Mouse (Mus musculus) neural tube, embryonic 14.5 days (tissue): ENCODE data around the gene Clec1a. TPM values are rescaled to one million over a fixed set of nuclear protein-coding genes. Genes with fewer than 3 reads are reported as not detected.

Experiments
- ATAC-seq: fragments of 200-750 bp; cut with Nextera tagmentation; 2 replicates; pipeline ENCODE4 v1.8.0; 2017; ENCODE audit warnings: low read depth, mild to moderate bottlenecking, moderate TSS enrichment, moderate library complexity
- H3K27ac ChIP-seq: fragments of 300-500 bp; sonication (generic); 2 replicates; pipeline ENCODE4 v1.5.1; 2014; ENCODE audit warnings: low read depth, mild to moderate bottlenecking, control low read depth, low read length, moderate library complexity, mixed read lengths
- H3K27me3 ChIP-seq: fragments of 300-500 bp; sonication (generic); 2 replicates; pipeline ENCODE4 v1.6.1; 2014; ENCODE audit warnings: low read length; ENCODE audit not compliant: control insufficient read depth, insufficient read depth
- H3K36me3 ChIP-seq: fragments of 300-500 bp; sonication (generic); 2 replicates; pipeline ENCODE4 v1.6.1; 2014; ENCODE audit warnings: low read length, mixed read lengths; ENCODE audit not compliant: control insufficient read depth, insufficient read depth
- H3K4me1 ChIP-seq: fragments of 300-500 bp; sonication (generic); 2 replicates; pipeline ENCODE4 v1.6.1; 2014; ENCODE audit warnings: low read length; ENCODE audit not compliant: control insufficient read depth, insufficient read depth
- H3K4me2 ChIP-seq: fragments of 300-500 bp; sonication (generic); 2 replicates; pipeline ENCODE4 v1.6.1; 2014; ENCODE audit warnings: mild to moderate bottlenecking, low read depth, low read length, control low read depth
- H3K4me3 ChIP-seq: fragments of 300-500 bp; sonication (generic); 2 replicates; pipeline ENCODE4 v1.5.1; 2014; ENCODE audit warnings: low read depth, low read length, control low read depth, mixed read lengths
- H3K9ac ChIP-seq: fragments of 300-500 bp; sonication (generic); replicated peaks from 2 replicates; pipeline ENCODE4 v1.6.1; 2014; ENCODE audit warnings: low read depth, mild to moderate bottlenecking, control low read depth, low read length, mixed read lengths
- H3K9me3 ChIP-seq: fragments of 300-500 bp; sonication (generic); 2 replicates; pipeline ENCODE4 v1.6.1; 2016; ENCODE audit warnings: low read length; ENCODE audit not compliant: control insufficient read depth
- WGBS: fragments of 180-500 bp; shearing (Covaris S2); extraction: QIAGEN DNeasy Blood & Tissue Kit; methylation state at CpG from one replicate; pipeline ENCODE4 v1.1.7; 2014; 5-methylcytosine and 5-hydroxymethylcytosine counted together
- polyA plus RNA-seq: library from polyadenylated mRNA; unstranded; fragments of >200 nt; fragmentation: Nextera tagmentation; extraction: Ambion mirVana; gene quantifications from 2 replicates; pipeline ENCODE4 v1.2.1, GENCODE M21; 2014

Gene Clec1a
- polyA plus RNA-seq, 1 experiment from 2014 or later: 0.87 TPM

- Histone ChIP-seq H3K27ac (no peak overlapping the region), H3K4me3 (no peak overlapping the region), H3K36me3 (no peaks in the 10 kb centered on the region), H3K27me3 (no peaks in the 10 kb centered on the region), H3K4me1 (no peaks in the 10 kb centered on the region), H3K9me3 (no peaks in the 10 kb centered on the region), H3K9ac (no peak overlapping the region), H3K4me2 (no peak overlapping the region)
- ATAC-seq: no peak
- 83% methylated on average over 3 of the region's 3 CpGs for WGBS
These were observed 29.5 kb downstream of the Clec1a start for GRCm38 (mm10) chr6:129422311-129422710.

GRCm38 (mm10) chr6:129414177-129414576, 37.6 kb downstream of the Clec1a start:
- H3K4me3 ChIP-seq: no peak overlapping the region
- H3K27ac ChIP-seq: no peak overlapping the region
- H3K4me2 ChIP-seq: no peak overlapping the region
- no peaks in the 10 kb centered on the region for H3K9me3 ChIP-seq
- ATAC-seq: peak; percentile 54
- H3K27me3 ChIP-seq: no peaks in the 10 kb centered on the region
- H3K36me3 ChIP-seq: no peaks in the 10 kb centered on the region
- H3K4me1 ChIP-seq: no peaks in the 10 kb centered on the region
- H3K9ac ChIP-seq: no peak overlapping the region
- WGBS: 83% methylated on average over 1 of the region's 1 CpGs

GRCm38 (mm10) chr6:129408562-129408961, 43.2 kb downstream of the Clec1a start, which contains the start of gene Clec9a:
TSS of gene Clec9a (plus strand) at chr6:129408862.
- H3K27ac ChIP-seq: no peak within 1 kb of the TSS

GRCm38 (mm10) chr6:129407324-129407723, 44.5 kb downstream of the Clec1a start:
- H3K4me3 ChIP-seq: no peak overlapping the region
- no peaks in the 10 kb centered on the region for H3K4me1 ChIP-seq
- no peaks in the 10 kb centered on the region for H3K9me3 ChIP-seq
- 61% methylated on average over 2 of the region's 2 CpGs for WGBS
- H3K27ac ChIP-seq: no peak overlapping the region
- ATAC-seq: no peak
- no peak overlapping the region for H3K9ac ChIP-seq
- no peak overlapping the region for H3K4me2 ChIP-seq
- H3K27me3 ChIP-seq: no peaks in the 10 kb centered on the region
- H3K36me3 ChIP-seq: no peaks in the 10 kb centered on the region

More at GRCm38 (mm10) chr6:129408562-129408961, 43.2 kb downstream of the Clec1a start, which contains the start of gene Clec9a:
- ATAC-seq: no peak
- Histone ChIP-seq H3K36me3 (no peaks in the 10 kb centered on the region), H3K4me3 (no peak within 1 kb of the TSS), H3K9ac (no peak within 1 kb of the TSS), H3K9me3 (no peaks in the 10 kb centered on the region), H3K27me3 (no peaks in the 10 kb centered on the region), H3K4me1 (no peaks in the 10 kb centered on the region), H3K4me2 (no peak within 1 kb of the TSS)
- WGBS: 92% methylated on average over 2 of the region's 2 CpGs

GRCm38 (mm10) chr6:129405999-129406398, 45.8 kb downstream of the Clec1a start:
- no peak for ATAC-seq
- H3K36me3 ChIP-seq: no peaks in the 10 kb centered on the region

GRCm38 (mm10) chr6:129403391-129403790, 48.4 kb downstream of the Clec1a start:
- H3K27ac ChIP-seq: no peak overlapping the region

More at GRCm38 (mm10) chr6:129405999-129406398, 45.8 kb downstream of the Clec1a start:
- Histone ChIP-seq H3K9me3 (no peaks in the 10 kb centered on the region), H3K27me3 (no peaks in the 10 kb centered on the region), H3K27ac (no peak overlapping the region), H3K4me1 (no peaks in the 10 kb centered on the region), H3K4me3 (no peak overlapping the region), H3K4me2 (no peak overlapping the region), H3K9ac (no peak overlapping the region)

GRCm38 (mm10) chr6:129402404-129402803, 49.4 kb downstream of the Clec1a start:
- 95% methylated on average over 2 of the region's 2 CpGs for WGBS
- no peaks in the 10 kb centered on the region for H3K4me1 ChIP-seq
- H3K4me3 ChIP-seq: no peak overlapping the region
- no peak overlapping the region for H3K9ac ChIP-seq
- H3K27me3 ChIP-seq: no peaks in the 10 kb centered on the region
- no peak for ATAC-seq
- no peak overlapping the region for H3K4me2 ChIP-seq
- H3K36me3 ChIP-seq: no peaks in the 10 kb centered on the region
- no peak overlapping the region for H3K27ac ChIP-seq
- H3K9me3 ChIP-seq: no peaks in the 10 kb centered on the region

More at GRCm38 (mm10) chr6:129403391-129403790, 48.4 kb downstream of the Clec1a start:
- Histone ChIP-seq H3K9ac (no peak overlapping the region), H3K36me3 (no peaks in the 10 kb centered on the region), H3K4me2 (no peak overlapping the region), H3K4me3 (no peak overlapping the region), H3K27me3 (no peaks in the 10 kb centered on the region), H3K9me3 (no peaks in the 10 kb centered on the region), H3K4me1 (no peaks in the 10 kb centered on the region)
- WGBS: 88% methylated on average over 6 of the region's 6 CpGs
- ATAC-seq: no peak

GRCm38 (mm10) chr6:129399945-129400344, 51.9 kb downstream of the Clec1a start:
- H3K4me1 ChIP-seq: no peaks in the 10 kb centered on the region
- WGBS: 68% methylated on average over 6 of the region's 6 CpGs
- H3K4me2 ChIP-seq: no peak overlapping the region
- H3K27ac ChIP-seq: no peak overlapping the region
- no peak overlapping the region for H3K9ac ChIP-seq
- H3K9me3 ChIP-seq: no peaks in the 10 kb centered on the region
- H3K36me3 ChIP-seq: no peaks in the 10 kb centered on the region
- no peaks in the 10 kb centered on the region for H3K27me3 ChIP-seq
- ATAC-seq: no peak
- no peak overlapping the region for H3K4me3 ChIP-seq

GRCm38 (mm10) chr6:129396997-129397396, 54.8 kb downstream of the Clec1a start, which contains the start of gene Clec1b:
TSS of gene Clec1b (plus strand) at chr6:129397297.
- no peak within 1 kb of the TSS for H3K4me2 ChIP-seq
- no peak for ATAC-seq
- no peaks in the 10 kb centered on the region for H3K27me3 ChIP-seq
- H3K4me3 ChIP-seq: no peak within 1 kb of the TSS
- no peak within 1 kb of the TSS for H3K9ac ChIP-seq
- H3K4me1 ChIP-seq: no peaks in the 10 kb centered on the region
- no peaks in the 10 kb centered on the region for H3K36me3 ChIP-seq
- WGBS: 91% methylated on average over 8 of the region's 8 CpGs
- H3K9me3 ChIP-seq: no peaks in the 10 kb centered on the region
- no peak within 1 kb of the TSS for H3K27ac ChIP-seq
